Mouse (Mus musculus) lung, adult 2 months (tissue): ENCODE results near the gene Kifc5b. TPM values are rescaled to one million over a fixed set of nuclear protein-coding genes. Genes with fewer than 3 reads are reported as not detected.

ENCODE experiments used
- DNase-seq: peaks from one replicate; pipeline ENCODE4 v3.0.0; 2022
- H3K4me1 ChIP-seq: fragments of 200-500 bp; 2 replicates; pipeline ENCODE4 v1.6.1; 2011; ENCODE audit warnings: low read length; ENCODE audit not compliant: control insufficient read depth, insufficient read depth
- H3K4me3 ChIP-seq: fragments of 200-500 bp; replicated peaks from 2 replicates; pipeline ENCODE3; 2011; ENCODE audit warnings: low read depth, mild to moderate bottlenecking, control low read depth, low read length; ENCODE audit errors: extremely low read depth
- CTCF ChIP-seq: fragments of 200-500 bp; IDR thresholded peaks from 2 replicates; pipeline ENCODE4 v1.5.1; 2011; ENCODE audit warnings: mild to moderate bottlenecking, low read length, control low read depth; ENCODE audit not compliant: insufficient read depth
- POLR2A ChIP-seq: fragments of 200-500 bp; IDR thresholded peaks from 2 replicates; pipeline ENCODE4 v1.6.1; 2011; ENCODE audit warnings: low read depth, mild to moderate bottlenecking, control low read depth, low read length, borderline replicate concordance; ENCODE audit errors: extremely low read depth
- WGBS: fragments of 180-500 bp; shearing (Covaris S2); methylation state at CpG from one replicate; pipeline ENCODE4 v1.1.7; 2018; 5-methylcytosine and 5-hydroxymethylcytosine counted together
- polyA plus RNA-seq: library from polyadenylated mRNA; depleted of rRNA; stranded (reverse); fragments of >200 nt; gene quantifications from 2 replicates; pipeline ENCODE4 v1.2.3, GENCODE M21; 2012

Gene Kifc5b
- polyA plus RNA-seq, 1 experiment: 1.5 TPM

- peak overlapping the region; percentile 56 for H3K4me3 ChIP-seq
- peaks cover 3% of the 10 kb centered on the region for H3K4me1 ChIP-seq
- WGBS: 52% methylated on average over 13 of the region's 13 CpGs
- DNase-seq: no peak
- TF ChIP-seq CTCF (no peak), POLR2A (no peak)
Measured at GRCm38 (mm10) chr17:26945824-26946495, 29.1 kb downstream of the Kifc5b start.

- DNase-seq: peak; percentile 80
- Histone ChIP-seq H3K4me1 (peaks cover 5% of the 10 kb centered on the region), H3K4me3 (peak overlapping the region; percentile 56)
- WGBS: 2% methylated on average over 37 of the region's 37 CpGs
- TF ChIP-seq CTCF (no peak), POLR2A (no peak)
Measured at GRCm38 (mm10) chr17:26946567-26946966, 29.7 kb downstream of the Kifc5b start.

GRCm38 (mm10) chr17:26947231-26948100 is 30.6 kb downstream of the Kifc5b start:
- no peak overlapping the region for H3K4me3 ChIP-seq

GRCm38 (mm10) chr17:26948316-26949050 is 31.6 kb downstream of the Kifc5b start:
- H3K4me1 ChIP-seq: peaks cover 5% of the 10 kb centered on the region
- DNase-seq: peak; percentile 65
- H3K4me3 ChIP-seq: peak overlapping the region; percentile 73
- 1% methylated on average over 69 of the region's 87 CpGs for WGBS
- no peak for TF ChIP-seq CTCF
- no peak for TF ChIP-seq POLR2A

More at GRCm38 (mm10) chr17:26947231-26948100, 30.6 kb downstream of the Kifc5b start:
- DNase-seq: no peak
- peaks cover 5% of the 10 kb centered on the region for H3K4me1 ChIP-seq
- 76% methylated on average over 12 of the region's 12 CpGs for whole genome bisulfite sequencing
- no peak for TF ChIP-seq CTCF
- TF ChIP-seq POLR2A: no peak

- WGBS: 17% methylated on average over 13 of the region's 14 CpGs
- Histone ChIP-seq H3K4me3 (peak overlapping the region; percentile 48), H3K4me1 (peaks cover 5% of the 10 kb centered on the region)
- DNase-seq: no peak
- 0 out of 2 replicates have a peak, but pooled peaks have one; percentile 6 for TF ChIP-seq CTCF
- TF ChIP-seq POLR2A: no peak
Measured at GRCm38 (mm10) chr17:26949051-26949577, 32.2 kb downstream of the Kifc5b start.

- WGBS: 58% methylated on average over 5 of the region's 5 CpGs
- no peak for TF ChIP-seq POLR2A
- TF ChIP-seq CTCF: no peak
- H3K4me3 ChIP-seq: no peak overlapping the region
- H3K4me1 ChIP-seq: peaks cover 5% of the 10 kb centered on the region
- DNase-seq: no peak
Measured at GRCm38 (mm10) chr17:26949866-26950265, 33.0 kb downstream of the Kifc5b start.

- Histone ChIP-seq H3K4me1 (peaks cover 5% of the 10 kb centered on the region), H3K4me3 (no peak overlapping the region)
- no peak for DNase-seq
- TF ChIP-seq POLR2A (no peak), CTCF (no peak)
- WGBS: 35% methylated on average over 7 of the region's 7 CpGs
Measured at GRCm38 (mm10) chr17:26950560-26951288, 33.8 kb downstream of the Kifc5b start.

- TF ChIP-seq POLR2A (no peak), CTCF (no peak)
- Histone ChIP-seq H3K4me3 (peak overlapping the region; percentile 57), H3K4me1 (peaks cover 5% of the 10 kb centered on the region)
- WGBS: 5% methylated on average over 11 of the region's 11 CpGs
- no peak for DNase-seq
Measured at GRCm38 (mm10) chr17:26951406-26951805, 34.5 kb downstream of the Kifc5b start.
